Mouse (Mus musculus) neural tube, embryonic 13.5 days (tissue): ENCODE data around the gene App. TPM values are rescaled to one million over a fixed set of nuclear protein-coding genes. Genes with fewer than 3 reads are reported as not detected.

Source experiments
- ATAC-seq: fragments of 200-750 bp; cut with Nextera tagmentation; 2 replicates; pipeline ENCODE4 v1.8.0; 2017; ENCODE audit warnings: low read depth, mild to moderate bottlenecking, moderate TSS enrichment, moderate library complexity
- H3K27ac ChIP-seq: fragments of 300-500 bp; sonication (generic); replicated peaks from 2 replicates; pipeline ENCODE4 v1.5.1; 2015; ENCODE audit warnings: moderate library complexity, mild to moderate bottlenecking, inconsistent platforms
- H3K27me3 ChIP-seq: fragments of 300-500 bp; sonication (generic); 2 replicates; pipeline ENCODE4 v1.6.1; 2015; ENCODE audit warnings: mild to moderate bottlenecking, inconsistent platforms
- H3K36me3 ChIP-seq: fragments of 300-500 bp; sonication (generic); 2 replicates; pipeline ENCODE4 v1.6.1; 2015; ENCODE audit warnings: mild to moderate bottlenecking, inconsistent platforms
- H3K4me1 ChIP-seq: fragments of 300-500 bp; sonication (generic); replicated peaks from 2 replicates; pipeline ENCODE4 v1.6.1; 2015; ENCODE audit warnings: inconsistent platforms
- H3K4me2 ChIP-seq: fragments of 300-500 bp; sonication (generic); 2 replicates; pipeline ENCODE4 v1.6.1; 2015; ENCODE audit warnings: inconsistent platforms, mild to moderate bottlenecking, moderate library complexity
- H3K4me3 ChIP-seq: fragments of 300-500 bp; sonication (generic); 2 replicates; pipeline ENCODE4 v1.5.1; 2015; ENCODE audit warnings: mild to moderate bottlenecking, inconsistent platforms
- H3K9ac ChIP-seq: fragments of 300-500 bp; sonication (generic); 2 replicates; pipeline ENCODE4 v1.6.1; 2015; ENCODE audit warnings: moderate library complexity, mild to moderate bottlenecking, inconsistent platforms
- H3K9me3 ChIP-seq: fragments of 300-500 bp; sonication (generic); 2 replicates; pipeline ENCODE4 v1.6.1; 2016; ENCODE audit warnings: inconsistent platforms
- WGBS: fragments of 180-500 bp; shearing (Covaris S2); methylation state at CpG from one replicate; pipeline ENCODE4 v1.1.7; 2015; 5-methylcytosine and 5-hydroxymethylcytosine counted together
- polyA plus RNA-seq: library from polyadenylated mRNA; unstranded; fragments of >200 nt; fragmentation: Nextera tagmentation; extraction: Ambion mirVana; gene quantifications from 2 replicates; pipeline ENCODE4 v1.2.1, GENCODE M21; 2015

Gene App
- polyA plus RNA-seq, 1 experiment from 2014 or later = 388 TPM

DNA sequence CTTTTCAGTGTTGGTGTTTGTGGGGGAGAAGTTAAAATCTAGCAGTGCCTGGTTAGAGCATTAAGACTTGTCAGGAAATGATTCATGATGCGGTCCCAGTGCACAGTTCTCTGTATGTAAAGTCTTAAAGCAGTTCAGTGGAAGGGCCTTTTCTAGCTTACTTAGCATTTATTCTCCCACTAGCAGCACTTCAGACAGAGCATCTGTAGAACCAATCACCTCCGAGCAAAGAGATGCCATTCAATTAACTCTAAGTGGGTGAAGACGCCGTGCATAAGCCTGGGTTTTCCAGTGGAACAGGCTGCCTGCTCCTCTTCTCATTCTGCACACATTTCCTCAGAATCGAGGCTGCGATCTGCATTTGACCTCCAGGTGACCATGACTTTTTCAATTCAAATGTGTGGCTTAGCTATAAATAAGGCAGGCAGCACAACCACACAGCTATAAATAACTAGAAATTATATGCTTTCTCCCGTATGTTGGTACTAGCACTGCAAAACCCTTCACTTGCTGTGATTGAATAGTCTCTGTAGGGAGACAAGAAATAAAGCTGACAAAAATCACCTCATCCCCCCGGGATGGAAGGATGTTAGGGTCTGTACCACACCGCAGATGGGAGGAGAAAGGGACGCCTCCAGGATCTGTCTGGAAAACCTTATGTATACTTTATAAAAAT, 135.5 kb downstream of the App start:
- ATAC-seq = peak; percentile 70
- Histone ChIP-seq H3K27me3 (no peaks in the 10 kb centered on the region), H3K9ac (no peak overlapping the region), H3K36me3 (peaks cover 17% of the 10 kb centered on the region), H3K4me1 (peaks cover 47% of the 10 kb centered on the region), H3K4me3 (no peak overlapping the region), H3K9me3 (no peaks in the 10 kb centered on the region), H3K27ac (peak overlapping the region; percentile 81), H3K4me2 (no peak overlapping the region)
- 32% methylated on average over 10 of the region's 10 CpGs for WGBS

DNA sequence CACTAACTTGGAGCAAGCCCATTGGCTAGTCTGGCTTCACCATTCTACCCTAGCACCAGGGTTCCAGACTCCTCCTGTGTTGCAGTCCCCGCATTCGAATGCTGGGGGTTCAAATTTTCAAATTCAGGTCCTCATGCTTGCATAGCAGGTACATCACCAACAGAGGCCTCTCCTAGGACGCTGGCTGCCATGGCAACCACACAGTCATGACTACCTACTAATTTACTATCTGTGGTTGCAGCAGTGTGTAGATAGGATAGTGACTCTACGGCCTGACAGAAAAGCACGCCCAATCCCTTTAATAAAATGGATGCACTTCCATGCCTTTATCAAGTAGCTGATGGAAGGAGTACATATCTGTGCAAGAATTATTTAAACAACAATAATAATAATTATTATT, 137.8 kb downstream of the App start:
- no peak for ATAC-seq
- peaks cover 36% of the 10 kb centered on the region for H3K4me1 ChIP-seq

DNA sequence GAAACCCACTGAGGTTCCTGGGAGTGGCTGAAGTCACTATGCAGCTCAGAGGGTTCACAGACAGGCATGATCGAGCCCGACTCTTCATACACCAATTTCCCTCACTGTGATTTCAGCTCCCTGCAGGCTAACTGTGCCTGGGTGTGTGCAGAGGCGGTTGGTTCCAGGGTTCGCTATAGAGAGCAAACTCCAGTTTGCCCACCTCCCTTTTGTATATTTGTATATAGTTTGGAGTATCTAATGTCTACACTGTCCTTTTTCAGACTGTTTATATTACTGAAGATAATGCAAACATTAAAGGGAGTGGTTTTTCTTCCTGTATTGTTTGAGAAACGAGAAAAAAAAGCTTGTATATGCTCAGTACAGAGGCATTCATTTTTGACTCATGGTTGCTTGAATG, 139.8 kb downstream of the App start:
- Histone ChIP-seq H3K9ac (no peak overlapping the region), H3K27ac (no peak overlapping the region), H3K9me3 (no peaks in the 10 kb centered on the region), H3K4me3 (no peak overlapping the region), H3K4me2 (no peak overlapping the region), H3K27me3 (no peaks in the 10 kb centered on the region), H3K36me3 (peaks cover 39% of the 10 kb centered on the region), H3K4me1 (peaks cover 30% of the 10 kb centered on the region)
- ATAC-seq = no peak
- WGBS = 92% methylated on average over 5 of the region's 5 CpGs

More for the DNA sequence above, 137.8 kb downstream of the App start:
- Histone ChIP-seq H3K9ac (no peak overlapping the region), H3K4me3 (no peak overlapping the region), H3K27me3 (no peaks in the 10 kb centered on the region), H3K36me3 (peaks cover 18% of the 10 kb centered on the region), H3K9me3 (no peaks in the 10 kb centered on the region), H3K27ac (peak overlapping the region; percentile 49), H3K4me2 (no peak overlapping the region)
- 73% methylated on average over 5 of the region's 5 CpGs for WGBS

DNA sequence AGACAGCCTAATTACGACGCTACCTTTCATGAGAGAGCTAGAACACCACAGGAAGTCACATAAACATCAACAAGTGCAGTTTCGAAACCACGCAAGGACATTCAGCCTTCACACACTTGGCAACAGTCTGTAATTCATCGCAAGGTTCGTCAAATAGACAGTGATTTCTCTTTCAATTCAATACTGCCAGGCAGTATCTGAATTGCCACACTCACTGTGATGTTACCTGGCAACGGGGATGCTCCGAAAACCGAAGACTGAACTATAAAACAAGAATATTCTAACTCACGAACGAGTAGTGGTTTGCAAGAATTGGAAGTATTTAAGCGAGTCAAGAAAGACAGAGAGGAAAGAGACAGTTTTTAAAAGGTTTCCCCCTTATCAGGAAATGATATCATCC, 142.8 kb downstream of the App start:
- WGBS = 65% methylated on average over 12 of the region's 12 CpGs
- Histone ChIP-seq H3K4me3 (no peak overlapping the region), H3K27me3 (no peaks in the 10 kb centered on the region), H3K4me1 (peaks cover 8% of the 10 kb centered on the region), H3K9me3 (no peaks in the 10 kb centered on the region), H3K9ac (no peak overlapping the region), H3K36me3 (peaks cover 57% of the 10 kb centered on the region), H3K4me2 (no peak overlapping the region), H3K27ac (no peak overlapping the region)
- ATAC-seq = no peak

DNA sequence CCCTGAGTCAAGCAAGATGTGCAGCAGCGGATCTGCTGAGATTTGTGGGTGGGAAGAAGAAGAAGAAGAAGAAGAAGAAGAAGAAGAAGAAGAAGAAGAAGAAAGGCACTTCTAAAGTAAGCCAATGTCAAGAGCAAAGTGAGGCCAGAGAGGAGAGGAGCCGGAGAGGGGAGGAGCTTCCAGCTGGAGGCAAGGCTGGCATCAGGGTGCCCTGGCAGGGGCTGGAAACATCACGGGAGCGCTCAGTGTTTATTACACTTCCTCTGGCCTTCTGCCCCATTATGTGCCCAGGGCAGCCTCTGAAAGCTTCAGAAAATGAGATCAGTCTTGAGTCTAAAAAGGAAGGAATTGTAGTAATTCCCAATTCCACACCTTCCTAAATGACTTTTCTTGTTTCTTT, 145.2 kb downstream of the App start:
- Histone ChIP-seq H3K27me3 (no peaks in the 10 kb centered on the region), H3K4me1 (peaks cover 4% of the 10 kb centered on the region; the same call in 1 of the 2 replicates), H3K9me3 (no peaks in the 10 kb centered on the region), H3K27ac (no peak overlapping the region), H3K4me2 (no peak overlapping the region), H3K9ac (no peak overlapping the region), H3K4me3 (no peak overlapping the region), H3K36me3 (peaks cover 75% of the 10 kb centered on the region)
- no peak for ATAC-seq
- WGBS = 92% methylated on average over 4 of the region's 4 CpGs

DNA sequence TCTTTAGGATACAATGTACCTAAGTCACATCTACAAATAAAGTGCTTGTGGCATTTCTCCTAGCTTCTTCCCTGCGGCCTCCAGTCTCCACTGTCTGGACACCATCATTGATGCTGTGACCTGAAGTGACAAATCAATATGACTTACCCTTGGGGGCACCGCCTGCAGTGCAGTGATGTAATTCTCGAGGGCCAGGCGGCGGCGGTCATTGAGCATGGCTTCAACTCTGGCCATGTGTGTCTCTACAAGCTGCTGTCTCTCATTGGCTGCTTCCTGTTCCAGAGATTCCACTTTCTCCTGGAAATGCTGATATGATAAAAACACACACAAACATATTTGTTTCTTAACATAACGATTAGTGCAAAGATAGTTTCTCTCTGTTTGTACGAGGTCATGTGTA, 148.9 kb downstream of the App start:
- H3K4me2 ChIP-seq = no peak overlapping the region
- H3K4me3 ChIP-seq = no peak overlapping the region
- H3K27ac ChIP-seq = no peak overlapping the region
- H3K4me1 ChIP-seq = peaks cover 2% of the 10 kb centered on the region; the same call in 1 of the 2 replicates
- no peaks in the 10 kb centered on the region for H3K27me3 ChIP-seq
- 89% methylated on average over 8 of the region's 8 CpGs for WGBS
- H3K9me3 ChIP-seq = no peaks in the 10 kb centered on the region
- peaks cover 59% of the 10 kb centered on the region for H3K36me3 ChIP-seq
- H3K9ac ChIP-seq = no peak overlapping the region
- no peak for ATAC-seq

DNA sequence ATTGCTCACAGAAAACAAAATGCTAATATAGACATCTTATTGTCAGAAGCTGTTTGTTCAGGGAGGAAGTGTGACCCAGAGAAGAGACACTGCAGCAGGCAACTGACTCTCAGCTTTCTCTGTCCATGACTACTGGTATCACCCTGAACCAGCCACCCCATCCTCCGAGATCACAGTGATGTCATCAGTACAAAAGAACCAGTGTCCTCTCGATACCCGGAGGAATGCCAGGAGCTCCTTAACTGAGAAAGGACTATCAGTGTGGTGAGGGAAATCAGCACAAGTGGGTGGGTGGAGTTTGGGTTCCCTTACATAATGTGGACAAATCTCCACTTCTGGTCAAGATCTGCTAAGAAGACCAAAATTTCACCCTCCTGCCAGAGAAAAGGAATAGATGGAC, 150.5 kb downstream of the App start:
- Histone ChIP-seq H3K4me3 (no peak overlapping the region), H3K4me1 (peaks cover 11% of the 10 kb centered on the region), H3K9ac (no peak overlapping the region), H3K27me3 (no peaks in the 10 kb centered on the region), H3K27ac (no peak overlapping the region), H3K36me3 (peaks cover 45% of the 10 kb centered on the region), H3K9me3 (no peaks in the 10 kb centered on the region), H3K4me2 (no peak overlapping the region)
- no peak for ATAC-seq
- 78% methylated on average over 3 of the region's 3 CpGs for WGBS

DNA sequence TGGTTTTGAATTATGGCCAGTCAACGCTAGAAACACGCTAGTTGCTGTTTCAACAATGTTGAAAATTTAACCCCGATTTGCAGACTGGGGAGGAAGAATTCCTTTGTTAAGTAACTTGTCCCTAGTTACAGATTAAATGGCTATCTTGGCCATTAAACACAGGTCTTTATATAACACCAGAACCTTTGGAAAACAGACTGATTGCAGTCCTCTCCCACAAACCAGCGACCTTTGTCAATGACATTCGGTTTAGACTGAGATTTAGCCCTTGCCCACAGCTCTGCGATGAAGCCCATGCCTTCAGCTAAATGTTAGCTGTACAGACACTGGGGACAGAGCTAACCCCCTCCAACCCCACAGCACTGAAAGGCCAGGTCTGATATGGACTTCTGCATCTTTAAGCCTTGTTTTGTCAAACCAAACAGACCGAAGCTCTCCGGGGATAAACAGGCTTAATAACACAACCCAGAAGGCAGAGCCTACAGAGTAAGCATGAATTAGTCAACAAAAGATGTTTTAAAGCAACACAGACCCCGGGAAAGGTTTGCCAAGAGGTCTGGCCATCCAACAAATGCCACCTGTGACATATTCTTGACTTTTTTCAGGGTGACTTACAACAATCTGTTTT, 152.8 kb downstream of the App start:
- Histone ChIP-seq H3K27ac (0 out of 2 replicates have a peak overlapping the region, but pooled peaks have one; percentile 7), H3K9ac (no peak overlapping the region)

DNA sequence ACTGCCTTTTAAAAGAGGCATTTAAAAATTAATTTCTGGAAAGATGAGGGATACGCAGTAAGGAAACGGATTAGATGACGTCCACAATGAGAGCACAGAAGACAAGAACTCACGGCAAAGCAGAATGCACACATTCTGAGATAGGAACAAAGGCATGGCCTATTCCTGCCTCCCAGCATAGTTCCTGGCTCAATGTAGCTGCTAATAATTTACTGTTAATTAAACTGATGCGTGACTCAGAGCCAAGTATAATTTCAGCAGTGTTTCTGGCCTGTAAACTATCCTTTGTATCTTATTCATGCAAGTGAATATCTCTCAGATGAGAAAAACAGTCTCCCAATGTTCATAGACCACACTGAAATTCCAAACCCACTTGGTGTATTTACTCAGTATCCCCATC, 154.3 kb downstream of the App start:
- Histone ChIP-seq H3K9me3 (no peaks in the 10 kb centered on the region), H3K27me3 (no peaks in the 10 kb centered on the region), H3K4me3 (no peak overlapping the region), H3K4me2 (no peak overlapping the region), H3K9ac (no peak overlapping the region), H3K4me1 (peaks cover 11% of the 10 kb centered on the region), H3K36me3 (peaks cover 23% of the 10 kb centered on the region), H3K27ac (peak overlapping the region; percentile 67)
- 44% methylated on average over 5 of the region's 5 CpGs for WGBS
- no peak for ATAC-seq

More for the DNA sequence above, 152.8 kb downstream of the App start:
- ATAC-seq = no peak
- 83% methylated on average over 9 of the region's 9 CpGs for WGBS
- Histone ChIP-seq H3K4me1 (peaks cover 11% of the 10 kb centered on the region), H3K36me3 (peaks cover 25% of the 10 kb centered on the region), H3K27me3 (no peaks in the 10 kb centered on the region), H3K9me3 (no peaks in the 10 kb centered on the region), H3K4me2 (no peak overlapping the region), H3K4me3 (no peak overlapping the region)

DNA sequence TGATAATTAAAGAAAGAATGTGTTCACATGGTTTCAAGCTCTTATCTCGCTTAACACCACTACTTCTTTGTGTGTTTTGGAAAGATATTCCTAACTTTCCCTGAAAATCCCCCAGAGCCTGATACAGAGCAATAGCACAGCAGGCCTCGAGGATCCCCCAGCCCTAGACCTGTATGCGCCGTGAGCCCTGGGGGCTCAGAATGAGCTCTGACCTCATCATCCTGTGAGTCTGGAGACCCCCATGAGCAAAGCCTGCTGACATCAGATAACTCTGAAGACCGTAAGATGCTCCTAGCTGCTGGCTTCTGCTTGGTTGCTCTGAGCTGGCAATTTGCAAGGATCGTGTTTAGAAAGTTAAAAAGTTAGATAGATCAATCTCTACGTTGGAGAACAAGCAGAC, 155.7 kb downstream of the App start:
- peaks cover 26% of the 10 kb centered on the region for H3K36me3 ChIP-seq
- no peak overlapping the region for H3K27ac ChIP-seq
- no peak for ATAC-seq
- peaks cover 11% of the 10 kb centered on the region for H3K4me1 ChIP-seq
- H3K27me3 ChIP-seq = no peaks in the 10 kb centered on the region
- no peaks in the 10 kb centered on the region for H3K9me3 ChIP-seq
- H3K4me3 ChIP-seq = no peak overlapping the region
- 82% methylated on average over 7 of the region's 7 CpGs for WGBS
- H3K4me2 ChIP-seq = no peak overlapping the region
- no peak overlapping the region for H3K9ac ChIP-seq

DNA sequence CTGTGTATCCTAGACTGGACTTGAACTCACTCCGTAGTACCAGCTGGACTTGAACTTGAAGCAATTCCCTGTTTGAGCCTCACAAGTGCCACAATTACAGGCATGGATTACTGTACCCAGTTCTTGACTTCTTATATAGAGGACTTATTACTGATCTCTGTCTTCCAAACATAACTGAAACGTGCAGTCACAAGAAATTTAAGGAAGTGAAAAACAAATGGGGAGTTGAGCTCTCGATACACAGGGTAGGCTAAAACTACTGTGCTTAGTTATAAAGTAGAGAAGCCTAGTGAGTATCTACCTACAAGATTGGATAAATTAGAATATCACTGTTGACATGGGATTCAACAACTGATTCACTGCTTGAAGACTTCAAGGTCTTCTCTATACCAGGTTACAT, 160.9 kb downstream of the App start:
- Histone ChIP-seq H3K9me3 (no peaks in the 10 kb centered on the region), H3K27ac (no peak overlapping the region), H3K4me1 (no peaks in the 10 kb centered on the region), H3K9ac (no peak overlapping the region), H3K27me3 (no peaks in the 10 kb centered on the region), H3K4me2 (no peak overlapping the region), H3K36me3 (peaks cover 61% of the 10 kb centered on the region), H3K4me3 (no peak overlapping the region)
- no peak for ATAC-seq
- WGBS = 91% methylated on average over 3 of the region's 3 CpGs

DNA sequence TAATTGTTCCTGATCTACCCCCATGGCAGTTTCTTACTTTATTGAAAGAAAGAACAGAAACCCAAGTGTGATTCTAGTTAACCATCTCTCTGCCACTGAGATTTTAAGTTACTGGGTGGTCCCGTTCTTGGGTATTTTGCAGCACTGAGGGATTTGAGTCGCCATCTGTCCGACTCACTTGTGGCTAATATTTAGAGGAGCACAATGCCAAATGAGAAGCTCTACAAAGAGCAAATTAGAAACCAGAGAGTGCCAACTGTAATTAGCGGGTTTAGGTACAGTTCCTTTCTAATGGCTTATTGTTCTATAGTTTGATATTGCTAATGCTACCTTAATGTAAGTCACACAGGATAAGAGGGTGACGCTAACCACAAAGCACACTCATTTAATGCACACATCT, 161.4 kb downstream of the App start:
- ATAC-seq = no peak
- peaks cover 61% of the 10 kb centered on the region for H3K36me3 ChIP-seq
- WGBS = 88% methylated on average over 5 of the region's 5 CpGs

DNA sequence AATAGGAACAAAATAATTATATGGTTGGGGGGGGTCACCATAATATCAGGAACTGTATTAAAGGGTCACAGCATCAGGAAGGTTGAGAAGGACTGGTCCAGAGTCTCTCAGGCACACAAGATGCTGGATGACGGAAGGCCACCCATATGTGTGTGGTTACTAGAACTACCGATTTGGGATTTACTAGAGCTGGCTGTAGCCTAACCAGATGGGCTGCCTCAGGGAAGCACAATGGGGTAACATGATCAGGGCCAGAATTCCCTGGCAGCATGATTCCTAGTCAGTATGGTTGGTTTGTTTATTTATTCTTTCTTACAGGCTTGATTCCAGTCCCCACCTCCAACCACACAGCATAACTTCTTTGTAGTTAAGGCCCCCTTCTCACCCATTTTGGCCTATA, 162.9 kb downstream of the App start:
- H3K36me3 ChIP-seq = peaks cover 62% of the 10 kb centered on the region
- 87% methylated on average over 2 of the region's 2 CpGs for WGBS

More for the DNA sequence above, 161.4 kb downstream of the App start:
- Histone ChIP-seq H3K27ac (no peak overlapping the region), H3K9me3 (no peaks in the 10 kb centered on the region), H3K4me3 (no peak overlapping the region), H3K27me3 (no peaks in the 10 kb centered on the region), H3K4me1 (no peaks in the 10 kb centered on the region), H3K4me2 (no peak overlapping the region), H3K9ac (no peak overlapping the region)

More for the DNA sequence above, 162.9 kb downstream of the App start:
- no peak overlapping the region for H3K27ac ChIP-seq
- H3K4me1 ChIP-seq = no peaks in the 10 kb centered on the region
- H3K9me3 ChIP-seq = no peaks in the 10 kb centered on the region
- H3K9ac ChIP-seq = no peak overlapping the region
- H3K27me3 ChIP-seq = no peaks in the 10 kb centered on the region
- no peak overlapping the region for H3K4me2 ChIP-seq
- no peak overlapping the region for H3K4me3 ChIP-seq
- no peak for ATAC-seq
